Comparison of ENCODE assay signal across 13 mouse cellular contexts in the genomic region with DNA sequence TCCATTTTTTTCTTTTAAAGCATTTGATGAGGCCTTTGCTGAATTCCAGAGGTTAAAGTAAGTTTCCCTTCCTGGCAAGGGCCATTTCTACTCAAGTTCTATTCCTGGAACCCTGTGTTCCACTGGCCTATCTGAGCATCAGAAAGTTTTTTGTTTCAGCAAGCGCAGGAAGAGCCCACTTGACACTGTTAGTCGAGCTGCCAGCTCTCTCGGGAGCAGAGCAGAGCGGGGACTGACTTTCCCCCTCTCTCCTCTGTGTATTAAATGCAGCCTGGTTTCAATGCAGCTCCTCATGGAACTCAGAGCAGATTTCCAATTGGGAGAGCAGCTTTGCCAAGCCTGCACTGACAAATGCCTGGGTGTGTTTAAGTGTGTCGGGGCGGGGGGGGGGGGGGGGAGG.
DNase-seq lines count a peak whose midpoint lies in the region; ATAC-seq and TF ChIP-seq lines count a peak whose summit lies in the region.
"Had no signal": no experiment of that assay in that cellular context is flagged by ENCODE, and none has a peak within 500 bp of the region (broad histone marks: within the 10 kb centered on the region; RNA-seq: fewer than 3 reads in every experiment).

No protein-coding gene starts in this region.

- no peaks in the 10 kb centered on the region for H3K36me3 ChIP-seq in hindbrain, postnatal 0 days (ENCODE audit: insufficient read depth, low read length)
- H3K36me3 ChIP-seq in hindbrain, embryonic 12.5 days: no peaks in the 10 kb centered on the region
- no peaks in the 10 kb centered on the region for H3K36me3 ChIP-seq in embryonic facial prominence, embryonic 10.5 days (replicated peaks)
- H3K36me3 ChIP-seq in embryonic facial prominence, embryonic 15.5 days: no peaks in the 10 kb centered on the region
- no peaks in the 10 kb centered on the region for H3K36me3 ChIP-seq in limb, embryonic 12.5 days
- H3K36me3 ChIP-seq: hindbrain, embryonic 10.5 days; neural tube, embryonic 13.5 days had no signal

- H3K4me2 ChIP-seq in hindbrain, postnatal 0 days (ENCODE audit: low read depth, low read length): no peak overlapping the region
- H3K4me2 ChIP-seq in hindbrain, embryonic 12.5 days (replicated peaks): no peak overlapping the region
- no peak overlapping the region for H3K4me2 ChIP-seq in embryonic facial prominence, embryonic 15.5 days (replicated peaks)
- H3K4me2 ChIP-seq in limb, embryonic 12.5 days: no peak overlapping the region
- H3K4me2 ChIP-seq: neural tube, embryonic 13.5 days had no signal

- H3K27ac ChIP-seq in hindbrain, postnatal 0 days: no peak overlapping the region
- no peak overlapping the region for H3K27ac ChIP-seq in hindbrain, embryonic 12.5 days
- peak overlapping the region; percentile 71 for H3K27ac ChIP-seq in embryonic facial prominence, embryonic 10.5 days (replicated peaks)
- peak overlapping the region; percentile 77 for H3K27ac ChIP-seq in embryonic facial prominence, embryonic 15.5 days (replicated peaks)
- H3K27ac ChIP-seq in limb, embryonic 12.5 days: peak overlapping the region; percentile 68
- H3K27ac ChIP-seq: hindbrain, embryonic 10.5 days; macrophage; neural tube, embryonic 13.5 days had no signal

- DNase-seq in hindbrain, postnatal 0 days (ENCODE audit: low spot score): peak; percentile 28
- DNase-seq in embryonic facial prominence, embryonic 10.5 days (ENCODE audit: low spot score): peak; percentile 34
- DNase-seq in urinary bladder, postnatal 14 days (ENCODE audit: low spot score): no peak
- DNase-seq in right cerebral cortex, adult 18-20 months: no peak
- DNase-seq: kidney, adult 18-20 months had no signal

- H3K4me3 ChIP-seq in hindbrain, postnatal 0 days (ENCODE audit: low read length): no peak overlapping the region
- H3K4me3 ChIP-seq in hindbrain, embryonic 12.5 days: no peak overlapping the region
- H3K4me3 ChIP-seq in embryonic facial prominence, embryonic 10.5 days: no peak overlapping the region
- no peak overlapping the region for H3K4me3 ChIP-seq in embryonic facial prominence, embryonic 15.5 days (replicated peaks)
- no peak overlapping the region for H3K4me3 ChIP-seq in limb, embryonic 12.5 days (replicated peaks)
- H3K4me3 ChIP-seq: hindbrain, embryonic 10.5 days; neural tube, embryonic 13.5 days had no signal

- no peaks in the 10 kb centered on the region for H3K27me3 ChIP-seq in hindbrain, postnatal 0 days (ENCODE audit: insufficient read depth, low read length)
- H3K27me3 ChIP-seq in hindbrain, embryonic 12.5 days: no peaks in the 10 kb centered on the region
- no peaks in the 10 kb centered on the region for H3K27me3 ChIP-seq in embryonic facial prominence, embryonic 10.5 days (replicated peaks; ENCODE audit: low read depth, poor library complexity, severe bottlenecking)
- H3K27me3 ChIP-seq in embryonic facial prominence, embryonic 15.5 days: no peaks in the 10 kb centered on the region
- H3K27me3 ChIP-seq in limb, embryonic 12.5 days: no peaks in the 10 kb centered on the region
- H3K27me3 ChIP-seq: neural tube, embryonic 13.5 days had no signal

- no peaks in the 10 kb centered on the region for H3K9me3 ChIP-seq in hindbrain, postnatal 0 days (ENCODE audit: low read length)
- no peaks in the 10 kb centered on the region for H3K9me3 ChIP-seq in hindbrain, embryonic 12.5 days (replicated peaks)
- H3K9me3 ChIP-seq in embryonic facial prominence, embryonic 10.5 days: no peaks in the 10 kb centered on the region
- H3K9me3 ChIP-seq in embryonic facial prominence, embryonic 15.5 days (replicated peaks): no peaks in the 10 kb centered on the region
- no peaks in the 10 kb centered on the region for H3K9me3 ChIP-seq in limb, embryonic 12.5 days
- H3K9me3 ChIP-seq: hindbrain, embryonic 10.5 days; neural tube, embryonic 13.5 days had no signal

- TF ChIP-seq CTCF in hindbrain, postnatal 0 days (IDR thresholded peaks at IDR 0.05; ENCODE audit: low read depth): no peak

- H3K9ac ChIP-seq in hindbrain, postnatal 0 days (replicated peaks; ENCODE audit: low read length): no peak overlapping the region
- H3K9ac ChIP-seq in hindbrain, embryonic 12.5 days: no peak overlapping the region
- no peak overlapping the region for H3K9ac ChIP-seq in embryonic facial prominence, embryonic 15.5 days
- H3K9ac ChIP-seq in limb, embryonic 12.5 days (replicated peaks): no peak overlapping the region
- H3K9ac ChIP-seq: neural tube, embryonic 13.5 days had no signal

- H3K4me1 ChIP-seq in hindbrain, postnatal 0 days (ENCODE audit: insufficient read depth, low read length): no peaks in the 10 kb centered on the region
- peaks cover 4% of the 10 kb centered on the region; the same call in 1 of the 2 replicates for H3K4me1 ChIP-seq in hindbrain, embryonic 12.5 days
- peaks cover 41% of the 10 kb centered on the region for H3K4me1 ChIP-seq in embryonic facial prominence, embryonic 10.5 days
- H3K4me1 ChIP-seq in embryonic facial prominence, embryonic 15.5 days: peaks cover 15% of the 10 kb centered on the region
- peaks cover 35% of the 10 kb centered on the region for H3K4me1 ChIP-seq in limb, embryonic 12.5 days (replicated peaks)

- ATAC-seq in hindbrain, postnatal 0 days: no peak
- ATAC-seq in hindbrain, embryonic 12.5 days (ENCODE audit: low FRiP score): no peak
- ATAC-seq in embryonic facial prominence, embryonic 15.5 days (ENCODE audit: insufficient number of reproducible peaks, low FRiP score, low TSS enrichment, low read depth): no peak
- no peak for ATAC-seq in limb, embryonic 12.5 days (ENCODE audit: insufficient number of reproducible peaks, insufficient read depth, low FRiP score, low TSS enrichment, low read depth)
- no peak for ATAC-seq in megakaryocyte-erythroid progenitor cell, adult 5-6 weeks (replicated peaks; ENCODE audit: low FRiP score, low TSS enrichment, poor library complexity, severe bottlenecking)
- ATAC-seq: CD4-positive, CD25-positive, alpha-beta regulatory T cell, adult 4 months had no signal

- WGBS in hindbrain, postnatal 0 days: 35% methylated on average over 4 of the region's 6 CpGs
- 58% methylated on average over 5 of the region's 6 CpGs for WGBS in hindbrain, embryonic 12.5 days
- WGBS in embryonic facial prominence, embryonic 10.5 days: 38% methylated on average over 6 of the region's 6 CpGs
- 22% methylated on average over 5 of the region's 6 CpGs for WGBS in embryonic facial prominence, embryonic 15.5 days
- 32% methylated on average over 5 of the region's 6 CpGs for WGBS in limb, embryonic 12.5 days

Comparison
In these comparisons a context has a peak if more than half of its experiments do, and no peak if none do; other contexts are left out.
1. DNase-seq: peak in hindbrain, postnatal 0 days (single experiment) and embryonic facial prominence, embryonic 10.5 days (single experiment); none in urinary bladder, postnatal 14 days (single experiment) and right cerebral cortex, adult 18-20 months (single experiment).
2. H3K27ac ChIP-seq: peak in embryonic facial prominence, embryonic 10.5 days (single experiment), embryonic facial prominence, embryonic 15.5 days (single experiment) and limb, embryonic 12.5 days (single experiment); none in hindbrain, postnatal 0 days (single experiment) and hindbrain, embryonic 12.5 days (single experiment).